Mouse (Mus musculus) heart, adult 18-20 months (tissue): ENCODE data around the gene Pigp. TPM values are rescaled to one million over a fixed set of nuclear protein-coding genes. Genes with fewer than 3 reads are reported as not detected.

ENCODE experiments used
- DNase-seq, 2 experiments: peaks; one replicate each; pipeline ENCODE4 v3.0.0; 2021 to 2022; ENCODE audit warnings: mixed read lengths in 1 of 2
- total RNA-seq, 2 experiments: library from RNA; stranded (reverse); gene quantifications; 2 replicates each; pipeline ENCODE4 v1.2.3; 2021

Pigp gene
- total RNA-seq, 2 experiments from 2014 or later = 119 to 125 TPM

GRCm38 (mm10) chr16:94323681-94324080 lies 48.0 kb downstream of the Pigp start:
- no peak for DNase-seq

GRCm38 (mm10) chr16:94320223-94320622 lies 51.4 kb downstream of the Pigp start:
- DNase-seq = no peak

- DNase-seq = peak; percentile 54 to 78
Observed at GRCm38 (mm10) chr16:94317752-94318151, 53.9 kb downstream of the Pigp start.

GRCm38 (mm10) chr16:94315215-94315614 lies 56.4 kb downstream of the Pigp start:
- no peak for DNase-seq

- DNase-seq = no peak
Observed at GRCm38 (mm10) chr16:94314626-94315025, 57.0 kb downstream of the Pigp start.

- DNase-seq = peak; percentile 98
Observed at GRCm38 (mm10) chr16:94313229-94314030, 58.2 kb downstream of the Pigp start, which contains the start of gene Hlcs. Gene Hlcs (minus strand): TSS chr16:94313571.

- peak; percentile 86 to 88 for DNase-seq
Observed at GRCm38 (mm10) chr16:94312663-94313228, 58.9 kb downstream of the Pigp start.

- no peak for DNase-seq
Observed at GRCm38 (mm10) chr16:94311931-94312330, 59.7 kb downstream of the Pigp start.

GRCm38 (mm10) chr16:94311416-94311815 lies 60.2 kb downstream of the Pigp start:
- DNase-seq = no peak

GRCm38 (mm10) chr16:94309025-94309424 lies 62.6 kb downstream of the Pigp start:
- peak; percentile 65 to 67 for DNase-seq

Other genes with a start within 250 kb of the Pigp start
- gene Hlcs, start 58.3 kb downstream of the Pigp start, total RNA-seq = 1 to 10 TPM; 7.3 to 9.1 TPM
- gene Ripply3, start 43.4 kb downstream of the Pigp start, total RNA-seq = 1 to 10 TPM; 3.7 to 4.0 TPM
- gene Ttc3, start 1.2 kb downstream of the Pigp start, total RNA-seq = 10 to 100 TPM; 83.9 to 89.1 TPM
- gene Vps26c, start 155.0 kb upstream of the Pigp start, total RNA-seq = 10 to 100 TPM; 20.7 to 21.7 TPM
- 10 to 100 TPM; 64.8 to 73.1 TPM for gene Dyrk1a, start 198.2 kb upstream of the Pigp start, total RNA-seq